Mouse (Mus musculus) cerebellum, postnatal 25 days (tissue): ENCODE results near the gene Pck2.

Experiments used
- DNase-seq, 2 experiments: peaks; one replicate each; pipeline ENCODE4 v3.0.0; 2021; ENCODE audit warnings: mixed read lengths in 2 of 2

Gene Pck2

GRCm38 (mm10) chr14:55536116-55536745, 3.8 kb upstream of the Pck2 start:
- DNase-seq, result peak in 1 of 2 experiments; percentile 66

GRCm38 (mm10) chr14:55540787-55541321, 788 bp downstream of the Pck2 start:
- DNase-seq, result peak; percentile 87 to 90

GRCm38 (mm10) chr14:55542268-55542667, 2.2 kb downstream of the Pck2 start:
- no peak for DNase-seq

- peak; percentile 60 to 67 for DNase-seq
Observed at GRCm38 (mm10) chr14:55544334-55544733, 4.3 kb downstream of the Pck2 start.

- DNase-seq, result peak; percentile 63 to 75
Observed at GRCm38 (mm10) chr14:55550191-55550590, 10.1 kb downstream of the Pck2 start.

GRCm38 (mm10) chr14:55551347-55551746, 11.3 kb downstream of the Pck2 start:
- DNase-seq, result no peak

- DNase-seq, result no peak
Observed at GRCm38 (mm10) chr14:55551794-55552193, 11.7 kb downstream of the Pck2 start.

GRCm38 (mm10) chr14:55554635-55555034, 14.6 kb downstream of the Pck2 start:
- no peak for DNase-seq

GRCm38 (mm10) chr14:55555788-55556187, 15.7 kb downstream of the Pck2 start:
- DNase-seq, result no peak

GRCm38 (mm10) chr14:55557003-55557402, 16.9 kb downstream of the Pck2 start:
- DNase-seq, result peak; percentile 77 to 89

- no peak for DNase-seq
Observed at GRCm38 (mm10) chr14:55557587-55557986, 17.5 kb downstream of the Pck2 start.

- no peak for DNase-seq
Observed at GRCm38 (mm10) chr14:55558740-55559448, 18.8 kb downstream of the Pck2 start.

- peak; percentile 93 to 94 for DNase-seq
Observed at GRCm38 (mm10) chr14:55559799-55560201, 19.7 kb downstream of the Pck2 start, which contains the start of gene Dcaf11. TSS of gene Dcaf11 (plus strand) at chr14:55560006.

- DNase-seq, result peak; percentile 98 to 99
Observed at GRCm38 (mm10) chr14:55560202-55561073, 20.4 kb downstream of the Pck2 start, which contains the start of gene A730061H03Rik. TSS of gene A730061H03Rik (minus strand) at chr14:55560406.

- no peak for DNase-seq
Observed at GRCm38 (mm10) chr14:55561860-55562259, 21.8 kb downstream of the Pck2 start.

GRCm38 (mm10) chr14:55563249-55563648, 23.2 kb downstream of the Pck2 start:
- no peak for DNase-seq

- DNase-seq, result no peak
Observed at GRCm38 (mm10) chr14:55565748-55566147, 25.7 kb downstream of the Pck2 start.

GRCm38 (mm10) chr14:55567496-55567895, 27.4 kb downstream of the Pck2 start:
- no peak for DNase-seq

GRCm38 (mm10) chr14:55570588-55570987, 30.5 kb downstream of the Pck2 start:
- DNase-seq, result no peak

GRCm38 (mm10) chr14:55571760-55572159, 31.7 kb downstream of the Pck2 start:
- no peak for DNase-seq

- no peak for DNase-seq
Observed at GRCm38 (mm10) chr14:55575302-55575701, 35.2 kb downstream of the Pck2 start, which contains the start of gene Fitm1. TSS of gene Fitm1 (plus strand) at chr14:55575617.

GRCm38 (mm10) chr14:55575711-55576110, 35.6 kb downstream of the Pck2 start:
- no peak for DNase-seq

GRCm38 (mm10) chr14:55576376-55576775, 36.3 kb downstream of the Pck2 start:
- DNase-seq, result peak in 1 of 2 experiments; percentile 44
